Mouse (Mus musculus) heart, embryonic 15.5 days (tissue): ENCODE results near the gene Rbm15. TPM values are rescaled to one million over a fixed set of nuclear protein-coding genes. Genes with fewer than 3 reads are reported as not detected.

Source experiments
- ATAC-seq: fragments of 200-750 bp; cut with Nextera tagmentation; replicated peaks from 2 replicates; pipeline ENCODE4 v1.8.0; 2017; ENCODE audit warnings: low read depth, moderate TSS enrichment; ENCODE audit not compliant: insufficient number of reproducible peaks, insufficient read depth, low FRiP score
- H3K27ac ChIP-seq: fragments of 300-500 bp; sonication (generic); 2 replicates; pipeline ENCODE4 v1.5.1; 2015; ENCODE audit warnings: mild to moderate bottlenecking, inconsistent platforms
- H3K27me3 ChIP-seq: fragments of 300-500 bp; sonication (generic); 2 replicates; pipeline ENCODE4 v1.6.1; 2015; ENCODE audit warnings: inconsistent platforms
- H3K36me3 ChIP-seq: fragments of 300-500 bp; sonication (generic); 2 replicates; pipeline ENCODE4 v1.6.1; 2015; ENCODE audit warnings: mild to moderate bottlenecking, inconsistent platforms
- H3K4me1 ChIP-seq: fragments of 300-500 bp; sonication (generic); replicated peaks from 2 replicates; pipeline ENCODE4 v1.6.1; 2015; ENCODE audit warnings: inconsistent platforms
- H3K4me2 ChIP-seq: fragments of 300-500 bp; sonication (generic); 2 replicates; pipeline ENCODE4 v1.6.1; 2015; ENCODE audit warnings: inconsistent platforms, mild to moderate bottlenecking, moderate library complexity
- H3K4me3 ChIP-seq: fragments of 300-500 bp; sonication (generic); 2 replicates; pipeline ENCODE4 v1.5.1; 2015; ENCODE audit warnings: mild to moderate bottlenecking, inconsistent platforms
- H3K9ac ChIP-seq: fragments of 300-500 bp; sonication (generic); 2 replicates; pipeline ENCODE4 v1.6.1; 2015; ENCODE audit warnings: mild to moderate bottlenecking, inconsistent platforms
- H3K9me3 ChIP-seq: fragments of 300-500 bp; sonication (generic); replicated peaks from 2 replicates; pipeline ENCODE4 v1.6.1; 2016; ENCODE audit warnings: inconsistent platforms
- WGBS: fragments of 180-500 bp; shearing (Covaris S2); methylation state at CpG from one replicate; pipeline ENCODE4 v1.1.7; 2015; ENCODE audit warnings: mixed read lengths; 5-methylcytosine and 5-hydroxymethylcytosine counted together
- polyA plus RNA-seq: library from polyadenylated mRNA; unstranded; fragments of >200 nt; fragmentation: Nextera tagmentation; extraction: Ambion mirVana; gene quantifications from 2 replicates; pipeline ENCODE4 v1.2.1, GENCODE M21; 2015

The Rbm15 gene
- polyA plus RNA-seq, 1 experiment from 2014 or later, result 10.6 TPM

- Histone ChIP-seq H3K4me2 (no peak overlapping the region), H3K27me3 (0 out of 2 replicates have a peak, but pooled peaks cover 6% of the 10 kb centered on the region), H3K9me3 (no peaks in the 10 kb centered on the region), H3K36me3 (no peaks in the 10 kb centered on the region), H3K27ac (no peak overlapping the region), H3K9ac (no peak overlapping the region), H3K4me1 (peaks cover 12% of the 10 kb centered on the region), H3K4me3 (no peak overlapping the region)
- no peak for ATAC-seq
- WGBS, result 52% methylated on average over 4 of the region's 4 CpGs
These were observed 57.5 kb downstream of the Rbm15 start for GRCm38 (mm10) chr3:107275996-107276395.

Other genes starting within 250 kb of the Rbm15 start
- gene Kcna2, start 232.5 kb downstream of the Rbm15 start, polyA plus RNA-seq, result 0.05 and 0.13 TPM in 2 replicates
- not detected in 2 replicates for gene Kcna10, start 150.6 kb downstream of the Rbm15 start, polyA plus RNA-seq
- 5.2 and 6.3 TPM in 2 replicates for gene Cym, start 111.9 kb downstream of the Rbm15 start, polyA plus RNA-seq
- gene A630076J17Rik, start 103.1 kb downstream of the Rbm15 start, polyA plus RNA-seq, result 0.20 TPM in 2 replicates
- not detected in 2 replicates for gene Prok1, start 94.0 kb downstream of the Rbm15 start, polyA plus RNA-seq
- 153 and 158 TPM in 2 replicates for gene Lamtor5, start 54.8 kb downstream of the Rbm15 start, polyA plus RNA-seq
- gene Slc16a4, start 42.4 kb downstream of the Rbm15 start, polyA plus RNA-seq, result 1.5 and 2.3 TPM in 2 replicates
- 0.08 and 0.14 TPM in 2 replicates for gene Kcnc4, start 125.9 kb upstream of the Rbm15 start, polyA plus RNA-seq
- gene Slc6a17, start 184.3 kb upstream of the Rbm15 start, polyA plus RNA-seq, result 4.7 TPM in 2 replicates
- gene Ubl4b, start 221.4 kb upstream of the Rbm15 start, polyA plus RNA-seq, result not detected in 2 replicates